Mouse (Mus musculus): ENCODE results near the gene Nusap1.

GRCm38 (mm10) chr2:119594113-119594981 is 23.8 kb upstream of the Nusap1 start:
- 0 out of 2 replicates have a peak, but pooled peaks have one; percentile 1 for TF ChIP-seq CTCF (IDR thresholded peaks at IDR 0.05; ENCODE audit: low read depth)
- TF ChIP-seq EP300 (IDR thresholded peaks at IDR 0.05; ENCODE audit: low read depth), result peak; percentile 58; the same call in 1 of the 2 replicates
